Mouse (Mus musculus) heart, adult 8-10 months (tissue): ENCODE results near the gene Olfr286. TPM values are rescaled to one million over a fixed set of nuclear protein-coding genes. Genes with fewer than 3 reads are reported as not detected.

Experiments
- total RNA-seq, 4 experiments: library from RNA; stranded (reverse); gene quantifications; 2 replicates each; pipeline ENCODE4 v1.2.4; 2022

Gene Olfr286
- total RNA-seq, 4 experiments from 2014 or later = not detected

Other genes starting within 250 kb of the Olfr286 start
- gene Col2a1, start 229.8 kb downstream of the Olfr286 start, total RNA-seq = under 1 TPM in 2 of 4 experiments, not detected in 2; 0.06 to 0.19 TPM
- gene Pfkm, start 141.9 kb downstream of the Olfr286 start, total RNA-seq = 1,000 to 10,000 TPM in 1 of 4 experiments, 100 to 1,000 TPM in 3; 958 to 1,060 (median 998) TPM
- gene Senp1, start 140.7 kb downstream of the Olfr286 start, total RNA-seq = 1 to 10 TPM; 8.4 to 9.5 (median 8.7) TPM
- 100 to 1,000 TPM; 116 to 127 (median 119) TPM for gene Asb8, start 68.8 kb downstream of the Olfr286 start, total RNA-seq
- gene Ccdc184, start 67.3 kb downstream of the Olfr286 start, total RNA-seq = under 1 TPM; 0.41 to 0.84 (median 0.66) TPM
- not detected for gene Olfr288, start 38.9 kb downstream of the Olfr286 start, total RNA-seq
- gene Gm44579, start 13.5 kb downstream of the Olfr286 start, total RNA-seq = not detected
- gene Olfr287, start 13.4 kb downstream of the Olfr286 start, total RNA-seq = not detected
- not detected for gene H1fnt, start 22.8 kb upstream of the Olfr286 start, total RNA-seq
- 1 to 10 TPM; 5.4 to 6.8 (median 6.5) TPM for gene Zfp641, start 61.7 kb upstream of the Olfr286 start, total RNA-seq
- not detected for gene Olfr285, start 82.9 kb upstream of the Olfr286 start, total RNA-seq
- not detected for gene Olfr284, start 106.5 kb upstream of the Olfr286 start, total RNA-seq
- not detected for gene Olfr283, start 146.5 kb upstream of the Olfr286 start, total RNA-seq
- gene Olfr282, start 196.8 kb upstream of the Olfr286 start, total RNA-seq = not detected
- not detected for gene Olfr281, start 218.1 kb upstream of the Olfr286 start, total RNA-seq
- gene OR5BS1P, start 235.4 kb upstream of the Olfr286 start, total RNA-seq = not detected
- gene Lalba, start 248.3 kb upstream of the Olfr286 start, total RNA-seq = not detected